Mouse (Mus musculus) layer of hippocampus, postnatal 36 days (tissue): ENCODE results near the gene Cers3. TPM values are rescaled to one million over a fixed set of nuclear protein-coding genes. Genes with fewer than 3 reads are reported as not detected.

ENCODE experiments used
- DNase-seq, 2 experiments: peaks; one replicate each; pipeline ENCODE4 v3.0.0; 2022
- total RNA-seq, 2 experiments: library from RNA; stranded (reverse); gene quantifications; 2 replicates each; pipeline ENCODE4 v1.2.3; 2021

Gene Cers3
- under 1 TPM; 0.25 to 0.45 TPM for total RNA-seq

DNA sequence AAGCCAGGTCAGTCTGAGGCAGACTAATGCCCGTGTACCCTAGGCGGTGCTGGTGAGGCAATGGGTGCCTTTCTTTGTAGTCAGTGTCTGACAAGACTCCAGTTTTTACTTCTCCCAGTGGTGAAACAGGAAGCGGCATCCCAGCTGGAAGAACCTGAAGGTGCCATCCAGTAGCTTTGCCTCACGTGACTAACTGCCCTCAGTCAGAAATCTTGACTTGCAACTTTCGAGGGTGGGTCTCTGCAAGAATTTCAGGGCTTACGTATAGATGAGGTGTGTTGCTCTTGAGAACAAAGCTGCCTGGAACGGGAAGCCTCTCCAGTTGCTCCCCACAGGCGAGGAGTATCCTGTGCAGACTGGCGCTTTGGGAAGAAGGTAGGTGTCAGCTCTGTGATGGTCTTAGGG lies at the start of gene Cers3:
Cers3 (plus strand) TSS at position 128 of the 405 bp plus-strand sequence.
- no peak for DNase-seq

DNA sequence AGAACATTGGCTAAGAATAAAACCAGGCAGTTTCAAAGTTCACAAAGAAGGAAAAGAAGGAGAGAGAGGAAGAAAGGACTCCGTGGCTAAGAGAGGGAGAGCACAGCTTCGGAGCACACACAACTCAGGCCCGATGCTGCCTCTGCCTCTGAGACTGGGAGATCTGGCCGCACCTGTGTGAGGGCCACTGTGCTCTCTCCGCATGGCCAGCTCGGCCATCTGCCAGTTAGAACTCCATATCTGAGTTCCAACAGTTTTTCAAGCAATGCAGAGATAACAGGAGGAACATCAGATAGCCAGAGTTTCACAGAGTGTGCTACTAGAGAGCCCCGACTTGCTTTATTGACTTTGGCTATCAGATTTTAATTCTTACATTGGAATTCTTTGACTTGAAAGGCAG lies 48.8 kb upstream of the Cers3 start:
- DNase-seq: no peak

DNA sequence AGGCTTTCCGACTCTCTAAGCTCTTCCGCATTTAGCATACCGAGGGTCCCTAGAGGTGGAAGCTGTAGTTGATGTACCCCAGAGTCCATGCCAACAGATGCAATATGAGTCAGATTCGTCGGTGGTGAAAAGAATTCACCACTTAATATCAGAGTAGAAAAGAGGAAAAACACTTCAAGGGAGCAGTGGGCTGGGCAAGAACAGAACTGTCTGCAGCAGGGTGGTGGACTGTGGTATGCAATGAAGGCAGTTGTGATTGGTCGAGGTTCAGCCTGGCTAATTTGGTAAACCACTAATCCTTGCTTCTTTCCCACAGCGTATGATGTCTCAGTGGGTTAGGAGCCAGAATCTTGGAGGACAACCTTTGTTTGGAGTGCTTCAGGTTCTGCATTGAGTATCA lies 40.6 kb upstream of the Cers3 start:
- DNase-seq: no peak

DNA sequence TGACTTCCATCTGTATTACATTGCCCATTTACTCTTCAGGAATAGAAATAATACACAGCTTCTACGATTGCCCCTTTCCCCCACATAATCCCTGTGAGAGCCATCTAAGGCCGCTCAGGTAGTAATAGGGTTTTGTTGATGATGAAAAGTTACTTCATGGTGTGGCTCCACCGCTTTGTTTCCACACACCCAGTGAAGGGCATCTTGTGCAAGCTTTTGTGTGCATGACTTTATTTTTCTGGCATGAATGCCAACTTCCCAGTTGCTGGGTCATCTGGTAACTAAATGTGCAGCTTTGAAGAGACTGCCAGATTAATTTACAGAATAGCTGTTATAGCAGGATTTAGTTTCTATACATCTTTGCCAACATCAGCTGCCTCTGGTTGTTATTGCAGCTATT lies 38.7 kb upstream of the Cers3 start:
- DNase-seq: no peak

DNA sequence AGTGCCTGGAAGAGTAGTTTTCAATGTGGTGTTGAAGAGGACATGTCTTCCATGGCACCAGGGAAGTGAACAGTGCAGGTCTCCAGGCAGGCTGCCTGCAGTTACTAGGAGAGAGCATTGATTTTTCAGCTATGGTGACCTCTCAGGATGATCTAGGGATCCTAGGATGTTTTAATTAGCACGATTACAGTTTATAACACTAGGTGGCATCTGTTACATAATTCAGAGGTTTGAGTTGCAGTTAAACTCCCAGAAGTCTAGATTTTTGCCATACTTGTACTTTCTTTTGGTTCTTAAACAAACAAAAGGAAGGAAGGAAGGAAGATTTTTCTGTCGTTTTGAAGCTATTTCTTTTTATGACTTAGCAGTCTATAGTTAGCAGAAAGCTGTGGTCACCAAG lies 32.1 kb upstream of the Cers3 start:
- no peak for DNase-seq

DNA sequence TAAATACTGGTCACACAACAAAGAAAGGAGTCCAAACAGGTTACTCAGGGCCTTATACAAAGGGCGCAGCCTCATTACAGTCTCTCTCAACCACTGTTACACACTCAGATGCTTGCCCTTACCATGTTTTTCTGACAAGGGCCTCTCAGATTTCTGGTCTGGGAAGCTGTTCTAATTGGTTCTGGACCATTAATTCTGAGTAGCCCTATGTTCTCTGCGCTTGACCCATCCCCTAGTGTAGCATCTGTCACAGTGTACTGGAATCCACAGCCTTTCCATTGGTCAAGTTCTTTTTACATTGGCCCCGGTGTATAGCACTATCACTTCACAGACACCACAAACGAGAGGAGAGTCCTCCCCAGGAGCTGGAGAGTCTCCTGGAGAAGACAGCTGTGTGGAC lies 18.8 kb upstream of the Cers3 start:
- no peak for DNase-seq

DNA sequence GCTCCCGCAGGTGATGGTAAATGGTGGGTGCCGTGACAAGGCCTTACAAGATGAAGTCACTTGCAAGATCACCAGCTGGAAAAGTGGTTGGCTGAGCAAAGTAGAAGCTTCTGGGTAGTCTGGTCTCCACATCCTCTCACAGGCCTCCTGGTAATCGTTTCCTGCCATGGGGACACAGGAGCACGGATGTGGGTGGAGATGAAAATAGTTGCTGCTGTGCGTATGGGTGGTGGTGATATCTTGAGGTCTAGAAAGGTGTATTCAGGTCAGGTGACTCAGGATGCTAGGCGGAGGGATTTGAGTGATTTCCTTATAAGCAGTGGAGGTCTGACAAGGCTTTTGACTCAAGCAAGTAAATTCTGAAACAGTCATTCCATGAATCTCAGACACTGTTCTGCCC lies 18.4 kb upstream of the Cers3 start:
- no peak for DNase-seq

DNA sequence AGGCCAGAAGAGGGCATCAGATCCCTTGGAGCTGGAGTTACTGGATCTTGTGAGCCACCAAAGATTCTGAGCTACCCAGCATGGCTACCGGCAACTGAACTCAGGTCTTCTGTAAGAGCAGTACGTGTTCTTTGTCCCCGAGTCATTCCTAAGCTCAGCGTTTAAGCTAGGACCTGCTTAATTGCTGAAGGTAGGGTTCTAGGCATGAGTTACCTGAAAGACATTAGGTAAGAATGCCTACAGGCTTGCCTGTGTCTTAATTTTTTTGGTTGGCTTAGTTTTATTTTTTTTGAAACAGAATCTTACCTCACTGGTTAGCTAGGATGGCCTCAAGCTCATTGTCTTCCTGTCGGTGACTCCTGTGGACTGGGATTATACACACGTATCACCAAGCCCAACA lies 15.2 kb upstream of the Cers3 start:
- DNase-seq: no peak

DNA sequence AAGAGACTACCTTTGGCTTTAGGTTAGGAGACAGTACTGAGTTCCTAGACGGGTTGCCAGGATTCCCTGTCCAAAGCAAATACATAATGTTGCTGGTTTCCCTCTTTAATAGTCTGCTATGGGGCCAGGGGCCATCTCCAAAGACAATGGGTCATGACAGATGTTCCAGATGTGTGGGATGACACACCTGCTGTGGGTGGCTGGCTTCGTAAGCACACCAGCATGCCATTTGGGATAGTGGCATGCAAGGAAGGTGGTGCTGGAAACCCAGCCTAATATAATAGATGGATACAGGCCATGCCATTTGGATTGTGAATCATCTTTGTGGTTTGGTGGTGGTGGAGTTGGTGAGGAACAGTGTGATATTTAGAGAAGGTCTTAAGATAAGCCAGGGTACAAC lies 14.1 kb upstream of the Cers3 start:
- DNase-seq: no peak

DNA sequence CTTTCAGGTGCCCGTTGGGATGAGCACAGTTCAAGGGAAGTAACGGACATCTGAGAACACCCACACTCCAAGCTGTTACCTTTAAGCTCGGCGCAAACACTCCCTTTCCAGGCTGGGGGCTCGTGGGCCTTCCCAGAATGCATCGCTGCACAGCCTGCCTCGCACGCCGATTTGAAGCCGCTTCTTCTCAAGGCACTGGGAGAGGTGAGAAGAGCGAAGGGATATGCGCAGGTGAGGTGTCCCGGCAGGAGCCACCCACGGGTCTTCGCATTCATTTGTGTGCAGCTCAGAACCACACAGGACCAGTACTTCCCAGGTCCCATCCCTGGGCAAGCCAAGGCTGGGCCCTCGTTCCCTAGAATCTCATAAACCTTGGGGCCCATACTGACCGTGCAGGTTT lies 9.9 kb upstream of the Cers3 start:
- DNase-seq: no peak

DNA sequence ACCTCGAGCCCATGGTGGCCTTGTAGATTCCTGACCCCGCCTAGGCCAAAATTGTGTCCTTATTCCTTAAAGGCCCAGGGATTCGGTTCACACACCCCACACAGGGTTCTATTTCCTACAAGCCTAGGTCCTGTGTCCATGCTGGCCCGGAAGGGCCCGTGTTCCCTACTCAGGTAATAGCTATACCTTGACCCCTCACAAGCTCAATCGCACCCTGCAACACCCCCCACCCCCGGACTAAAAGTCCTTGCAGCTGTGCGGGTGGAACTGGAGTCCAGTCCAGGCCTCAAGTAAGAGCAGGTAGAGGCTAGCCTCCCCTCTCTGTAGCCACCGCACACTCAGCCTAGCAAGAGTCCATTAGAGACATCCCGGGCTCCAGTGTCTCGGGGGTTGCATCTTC lies 9.4 kb upstream of the Cers3 start:
- DNase-seq: no peak

DNA sequence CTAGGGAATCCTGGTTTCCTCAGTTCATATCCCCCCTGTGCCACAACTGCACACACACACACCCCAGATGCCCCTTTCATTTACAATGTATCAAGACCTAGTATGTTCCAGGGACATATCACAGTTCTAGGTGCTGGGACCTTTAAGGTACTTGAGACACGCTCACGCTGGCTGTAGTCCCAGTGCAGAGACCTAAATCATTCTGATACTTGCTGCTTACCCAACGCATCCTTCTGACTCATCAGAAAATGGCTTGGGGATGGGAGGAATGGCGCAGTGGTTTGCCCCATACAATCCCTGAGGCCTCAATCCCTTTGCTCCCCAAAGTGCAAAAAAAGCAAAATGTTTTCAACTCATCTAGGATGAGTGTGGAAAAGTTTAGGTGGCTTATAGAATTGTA lies 8.8 kb upstream of the Cers3 start:
- no peak for DNase-seq

DNA sequence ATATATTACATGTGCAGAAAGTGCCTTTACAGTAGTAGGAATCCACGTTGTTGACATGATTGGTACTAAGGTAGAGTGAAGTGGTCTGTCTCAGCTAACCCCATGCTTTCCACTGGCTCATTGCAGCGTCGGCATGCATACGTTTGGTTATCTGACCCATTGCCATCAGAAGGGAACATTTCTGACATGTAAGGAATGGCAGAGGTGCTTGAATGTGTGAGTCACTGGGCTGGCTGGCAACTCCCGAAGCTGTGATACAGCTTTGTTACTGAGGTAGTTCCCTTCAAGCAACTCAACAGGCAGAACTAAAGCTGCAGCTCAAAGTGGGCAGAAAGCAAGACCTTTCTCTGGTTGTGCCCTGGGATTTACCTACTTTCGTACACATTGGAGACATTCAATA lies 8.3 kb upstream of the Cers3 start:
- no peak for DNase-seq

DNA sequence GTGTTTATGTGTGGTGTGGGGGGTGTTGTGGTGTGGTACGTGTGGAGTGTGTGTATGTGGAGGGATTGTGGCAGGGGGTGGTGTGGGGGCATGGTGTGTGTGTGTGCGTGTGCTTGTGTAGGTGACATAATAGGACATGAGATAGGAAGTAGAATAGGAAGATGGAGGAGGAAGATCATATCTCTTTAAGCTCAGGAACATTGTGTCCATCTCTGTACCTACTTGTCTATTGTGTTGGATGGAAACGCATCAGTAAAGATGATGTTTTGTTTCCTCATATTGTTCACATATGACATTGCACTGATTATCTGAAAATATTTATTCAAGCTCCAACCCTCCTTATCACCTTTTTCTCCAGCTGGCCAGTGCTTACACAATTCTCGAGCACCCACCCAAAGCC lies 5.9 kb upstream of the Cers3 start:
- DNase-seq: no peak

DNA sequence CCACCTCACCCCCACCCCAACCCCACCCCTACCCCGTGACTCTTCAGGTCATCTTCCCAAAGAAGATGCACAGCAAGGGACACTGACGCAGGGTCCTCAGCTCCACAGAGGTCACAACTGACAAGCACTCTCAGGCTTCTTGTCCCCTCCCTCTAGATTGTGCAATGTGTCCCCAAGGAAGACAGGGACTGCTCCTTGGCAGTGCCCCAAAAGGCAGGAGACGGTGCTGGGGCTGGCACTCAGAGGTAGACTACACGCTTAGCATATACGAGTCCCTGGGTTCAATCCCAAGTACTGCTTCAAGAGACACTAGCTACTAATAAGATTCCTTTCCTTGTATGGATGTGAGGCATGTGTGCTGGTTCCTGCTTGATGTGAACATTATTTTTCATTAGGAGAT lies 2.3 kb upstream of the Cers3 start:
- no peak for DNase-seq

DNA sequence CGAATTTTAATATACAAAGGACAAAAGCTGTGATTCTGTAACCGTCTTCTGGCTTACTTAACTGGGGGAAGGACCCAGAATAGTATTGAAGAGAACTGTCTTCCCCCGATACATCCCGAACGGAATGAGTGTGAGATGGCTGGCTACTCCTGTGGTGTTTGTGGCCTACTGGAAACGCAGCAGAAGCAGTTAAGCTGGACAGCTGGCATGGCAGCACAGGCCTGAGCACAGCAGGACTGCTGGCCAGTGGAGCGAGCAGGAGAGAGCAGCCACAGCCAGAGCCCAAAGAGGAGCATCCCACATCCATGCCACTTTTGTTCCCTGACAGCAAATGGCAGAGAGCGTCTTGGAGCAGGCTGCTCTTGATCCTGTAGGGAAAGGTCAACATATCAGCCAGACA lies 1.9 kb upstream of the Cers3 start:
- DNase-seq: no peak

DNA sequence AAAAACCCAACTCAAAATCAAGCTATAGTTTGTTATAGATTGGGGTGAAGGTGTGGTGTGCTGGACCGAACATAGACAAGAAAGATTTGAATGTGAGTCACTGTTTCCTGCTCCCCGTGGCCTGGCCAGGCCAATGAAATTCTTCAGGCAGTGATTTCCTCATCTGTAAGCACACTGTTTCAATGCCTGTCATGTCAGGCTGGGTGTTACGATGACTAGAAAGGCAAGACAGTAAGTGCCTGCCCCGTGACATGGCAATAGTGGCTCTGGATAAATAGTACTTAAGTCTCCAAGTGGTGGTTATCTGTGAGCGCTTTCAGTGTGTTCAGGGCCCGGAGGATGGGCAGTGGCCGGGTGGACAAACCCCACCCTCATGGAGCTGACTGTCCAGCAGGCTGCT lies 3.7 kb downstream of the Cers3 start:
- DNase-seq: no peak

DNA sequence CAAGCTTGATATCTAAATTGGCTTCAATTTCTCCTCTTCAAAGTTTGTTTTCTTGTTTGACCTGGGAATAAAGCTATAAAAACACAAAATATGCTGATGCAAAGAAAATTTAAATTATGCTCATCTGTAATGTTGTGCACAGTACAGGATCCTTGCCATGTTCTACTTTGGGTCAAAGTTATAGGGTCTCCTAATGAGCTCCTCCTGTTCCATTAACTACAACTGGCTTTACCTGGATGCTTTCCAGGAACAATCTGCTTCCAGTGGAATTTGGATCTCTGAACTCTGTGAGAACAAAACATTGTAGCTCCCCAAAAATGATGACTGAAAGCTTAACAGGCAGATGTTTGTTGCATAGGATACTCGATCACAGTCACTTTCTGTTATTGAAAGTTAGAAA lies 6.7 kb downstream of the Cers3 start:
- no peak for DNase-seq

DNA sequence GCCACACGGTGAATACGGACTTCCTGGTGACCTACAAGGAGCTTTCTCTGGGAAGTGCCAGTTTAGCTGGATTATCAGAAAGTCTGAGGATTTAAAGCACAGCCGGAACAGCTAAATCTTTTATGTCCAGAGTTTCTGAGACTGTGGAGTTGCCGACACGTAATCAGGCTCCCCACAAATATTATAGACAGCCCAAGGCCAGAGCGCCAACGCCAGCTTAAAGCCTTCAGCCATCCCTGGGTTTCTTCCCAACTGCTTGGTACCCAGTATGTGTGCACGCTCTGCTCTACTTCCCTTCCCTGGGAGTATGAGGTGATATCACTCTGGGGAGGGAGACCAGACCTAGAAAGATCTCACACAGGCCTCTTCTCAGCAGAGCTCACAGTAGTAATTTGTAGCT lies 10.5 kb downstream of the Cers3 start:
- no peak for DNase-seq

DNA sequence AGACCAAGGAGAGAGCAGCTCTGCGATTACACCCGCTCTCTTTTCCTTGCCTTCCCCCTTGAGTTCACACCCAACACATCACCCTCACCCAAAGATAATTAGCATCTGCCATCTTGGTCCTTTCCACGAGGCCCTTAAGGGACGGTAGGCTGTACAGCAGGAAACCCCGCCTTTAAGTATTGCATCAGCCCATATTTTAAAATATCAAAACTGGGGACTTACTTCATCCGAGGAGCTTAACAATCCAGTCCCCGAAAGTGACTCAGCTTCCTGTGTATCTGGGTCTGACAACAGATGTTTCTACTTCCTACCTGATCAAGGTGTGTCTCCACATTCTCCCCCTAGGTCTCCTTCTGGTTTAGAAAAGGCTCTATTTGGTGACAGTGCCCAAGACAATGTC lies 12.3 kb downstream of the Cers3 start:
- no peak for DNase-seq

DNA sequence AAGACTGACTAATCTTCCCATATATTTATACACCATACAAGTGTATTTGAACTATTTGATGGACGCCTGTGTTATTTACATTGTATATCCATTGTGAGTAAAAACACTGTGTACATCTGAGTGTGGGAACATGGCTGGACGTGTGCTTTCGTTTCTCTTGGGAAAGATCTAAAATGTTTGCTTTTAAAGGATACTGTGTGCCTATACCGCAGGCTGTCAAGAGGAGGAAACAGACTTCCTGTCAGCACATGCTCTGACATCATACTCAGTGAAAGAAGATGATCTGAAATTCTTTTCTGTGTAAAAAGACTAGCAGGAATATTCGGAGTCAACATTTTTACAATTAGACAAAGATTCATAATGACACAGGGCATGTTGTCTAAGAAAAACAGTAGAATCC lies 26.6 kb downstream of the Cers3 start:
- DNase-seq: no peak

DNA sequence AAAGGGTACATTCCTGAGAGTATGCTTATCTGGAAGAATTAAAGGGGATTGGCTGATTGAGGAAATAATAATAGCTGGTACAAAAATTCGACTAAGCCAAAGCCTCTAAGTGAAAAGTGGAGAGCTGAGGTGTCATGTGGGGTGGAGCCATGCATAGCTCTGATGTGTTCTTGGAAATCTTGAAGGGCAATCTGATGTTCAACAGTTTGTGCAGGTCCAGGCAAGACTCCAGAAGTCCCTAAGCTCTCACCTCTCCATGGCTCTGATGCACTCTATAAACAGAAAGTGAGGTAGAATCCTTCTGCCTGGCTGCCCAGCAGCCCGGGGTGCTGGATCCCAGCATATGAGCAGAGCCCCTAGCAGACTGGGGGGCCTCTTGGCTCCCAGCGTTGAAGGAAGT lies 27.4 kb downstream of the Cers3 start:
- no peak for DNase-seq

DNA sequence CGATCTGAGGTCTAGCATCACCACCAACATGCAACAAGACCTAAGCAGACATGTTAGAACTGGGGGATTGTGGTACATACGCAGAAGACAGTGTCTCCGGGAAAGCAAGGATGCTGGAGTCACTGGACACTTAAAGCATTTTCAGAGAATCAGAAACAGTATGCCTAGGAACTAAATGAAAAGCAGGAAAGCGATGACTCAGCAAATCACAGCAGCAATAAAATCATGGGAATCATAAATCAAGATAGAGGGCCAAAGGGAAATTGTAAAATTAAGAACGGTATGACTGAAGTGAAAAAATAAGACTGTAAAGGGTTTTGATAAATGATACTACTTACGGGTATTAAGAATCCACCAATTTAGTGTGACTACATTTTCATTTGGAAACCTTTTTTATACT lies 27.9 kb downstream of the Cers3 start:
- no peak for DNase-seq

DNA sequence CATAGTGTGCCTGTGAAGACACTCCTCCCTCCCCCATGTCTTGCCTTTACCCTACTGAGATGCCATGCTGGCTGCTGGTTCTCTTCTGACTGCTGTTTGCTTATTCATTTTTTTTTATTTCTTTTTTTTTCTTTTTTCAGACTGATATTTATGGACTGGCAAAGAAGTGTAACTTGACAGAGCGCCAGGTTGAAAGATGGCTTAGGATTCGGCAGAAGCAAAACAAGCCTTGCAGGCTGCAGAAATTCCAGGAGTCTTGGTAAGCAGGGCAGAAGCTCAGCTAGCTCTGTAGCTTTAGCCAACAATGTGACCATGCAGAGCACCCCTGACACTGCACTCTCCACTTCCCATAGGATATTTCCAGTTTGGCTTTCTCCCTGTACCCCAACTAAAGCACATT lies 36.1 kb downstream of the Cers3 start:
- peak in 1 of 2 experiments; percentile 17 for DNase-seq

DNA sequence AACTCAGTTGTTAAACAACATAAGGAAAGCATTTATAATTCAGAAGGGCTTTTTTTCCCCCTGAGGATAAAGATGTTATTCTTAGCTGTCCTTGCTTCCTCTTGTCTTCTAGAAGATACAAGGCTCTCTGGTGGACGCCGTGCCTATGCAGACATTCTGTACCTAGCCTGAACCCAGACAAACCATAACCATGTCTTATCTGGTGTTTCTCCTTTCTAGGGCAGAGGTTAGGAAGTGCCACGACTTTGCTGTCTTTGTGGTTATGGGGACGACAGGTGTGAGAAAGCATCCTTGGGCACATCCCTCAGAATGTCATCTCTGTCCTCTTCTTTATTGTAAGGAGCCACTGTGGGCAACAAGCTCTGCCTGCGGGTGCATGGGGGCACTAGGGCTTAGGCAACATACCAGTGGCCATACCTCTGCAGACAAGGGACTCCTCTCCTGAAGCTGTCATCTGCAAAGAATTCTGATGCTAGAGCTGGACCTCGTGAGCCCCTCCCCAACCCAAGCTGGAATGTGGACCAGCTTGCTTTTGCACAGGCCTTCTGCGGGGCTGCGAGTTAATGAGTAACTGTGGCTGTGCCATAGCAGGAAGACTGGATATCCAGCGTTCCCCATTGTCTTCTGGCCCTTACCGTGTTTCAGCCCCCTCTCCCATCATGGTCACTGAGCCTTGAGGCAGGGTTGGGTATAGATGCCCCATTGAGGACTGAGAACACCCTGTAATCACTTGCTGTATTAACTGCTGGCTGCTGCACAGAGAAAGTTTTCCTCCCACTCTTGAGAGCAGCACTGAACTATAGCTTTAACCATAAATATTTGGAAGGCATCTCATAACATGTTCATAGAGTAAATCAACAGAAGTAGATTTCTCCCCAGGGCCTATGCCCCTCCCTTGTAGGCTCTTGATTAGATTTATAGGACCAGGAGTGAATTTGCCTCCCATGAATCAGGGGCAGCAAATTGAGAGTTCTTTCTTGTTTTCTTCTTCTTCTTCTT lies 36.9 kb downstream of the Cers3 start:
- DNase-seq: no peak
